Mouse (Mus musculus) A20 (cell line): ENCODE measurements around the gene Tspear.
"Not testable (repeated sequence)": the region's sequence is repeated elsewhere in the genome, so short reads cannot be mapped to it uniquely, and the experiment has no call there.

Source experiments
- DNase-seq: peaks from one replicate; pipeline ENCODE4 v3.0.0-alpha.2; 2011; ENCODE audit warnings: low read depth, low spot score

The Tspear gene

GRCm38 (mm10) chr10:77685895-77686664 lies at the start of gene Tspear:
Gene Tspear (plus strand): TSS chr10:77686569.
- no peak for DNase-seq

DNA sequence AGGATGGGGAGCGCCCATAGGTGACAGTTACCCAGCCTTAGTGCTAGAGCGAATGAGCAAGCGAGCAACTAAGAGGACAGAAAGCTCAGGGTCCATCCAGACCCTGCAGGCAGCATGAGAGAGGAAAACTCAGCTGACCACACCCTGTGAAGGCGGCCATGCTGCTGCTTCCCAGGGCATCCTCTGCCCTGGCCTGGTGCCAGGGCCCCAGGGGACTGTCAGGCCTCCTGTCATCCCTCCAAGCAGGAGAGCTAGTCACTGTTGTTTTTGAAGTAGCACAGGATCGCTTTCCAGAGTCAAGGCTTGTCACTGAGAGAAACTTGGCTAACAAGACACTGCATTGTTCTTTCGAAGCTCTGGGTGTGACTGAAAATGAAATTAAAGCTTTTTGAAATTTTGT lies 47.4 kb upstream of the Tspear start:
- DNase-seq, result no peak

- no peak for DNase-seq
Observed at GRCm38 (mm10) chr10:77643160-77643559, 43.2 kb upstream of the Tspear start.

DNA sequence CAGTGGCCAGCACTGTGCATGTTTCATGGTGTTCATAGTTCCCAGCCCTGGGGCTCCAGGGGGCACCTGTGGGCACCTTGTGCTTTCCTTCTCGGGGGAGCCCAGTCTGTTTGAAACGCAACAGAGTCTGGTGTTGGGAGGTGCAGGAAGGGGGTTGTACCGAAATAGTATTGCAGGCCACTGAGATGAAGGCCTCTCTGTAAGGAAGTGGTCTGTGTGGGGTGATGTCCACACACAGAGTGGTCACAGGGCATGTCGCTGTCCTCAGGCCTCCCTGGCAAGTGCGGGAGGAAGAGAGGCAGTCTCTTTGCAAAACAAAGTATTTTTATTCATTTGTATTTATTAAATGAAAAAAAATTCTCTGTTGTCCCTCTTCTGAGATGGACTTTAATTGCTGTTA lies 40.8 kb upstream of the Tspear start:
- DNase-seq, result no peak

DNA sequence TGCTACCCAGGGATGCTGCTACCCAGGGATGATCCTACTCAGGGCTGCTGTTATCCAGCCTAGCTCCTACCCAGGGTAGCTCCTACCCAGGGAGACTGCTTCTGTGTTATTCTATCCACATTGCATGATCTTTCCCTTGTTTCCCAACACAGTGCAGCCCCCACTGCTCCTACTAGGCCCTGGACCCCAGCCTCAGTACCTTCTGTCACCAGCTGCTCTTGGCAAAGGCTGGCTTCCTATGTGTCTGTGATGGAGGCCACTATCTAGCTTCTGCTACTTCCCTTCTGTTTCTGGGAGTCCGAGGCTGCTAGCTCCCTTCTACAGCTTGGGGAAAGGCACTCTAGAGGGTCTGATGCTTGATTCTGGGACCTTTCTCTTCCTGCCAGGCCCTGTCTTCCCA lies 38.9 kb upstream of the Tspear start:
- DNase-seq, result no peak

DNA sequence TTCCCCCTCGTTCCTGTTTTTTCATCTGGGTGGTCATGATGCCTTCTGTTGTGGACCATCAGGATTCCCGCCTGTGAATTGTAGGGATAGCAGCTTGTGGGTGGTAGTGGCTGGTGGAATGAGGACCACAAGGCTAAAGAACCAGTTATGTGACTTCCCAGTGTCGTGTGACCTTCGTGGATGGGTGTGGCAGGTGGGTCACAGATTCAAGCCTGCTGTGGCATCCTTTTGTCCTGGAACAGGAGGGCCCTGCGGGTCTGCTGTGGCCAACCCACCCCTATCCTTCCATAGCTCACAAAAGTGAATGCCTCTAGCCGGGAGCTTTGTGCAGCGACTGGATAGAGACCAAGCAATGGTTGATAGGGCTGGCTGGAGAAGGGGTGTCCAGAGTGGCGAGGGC lies 38.5 kb upstream of the Tspear start:
- DNase-seq, result no peak

DNA sequence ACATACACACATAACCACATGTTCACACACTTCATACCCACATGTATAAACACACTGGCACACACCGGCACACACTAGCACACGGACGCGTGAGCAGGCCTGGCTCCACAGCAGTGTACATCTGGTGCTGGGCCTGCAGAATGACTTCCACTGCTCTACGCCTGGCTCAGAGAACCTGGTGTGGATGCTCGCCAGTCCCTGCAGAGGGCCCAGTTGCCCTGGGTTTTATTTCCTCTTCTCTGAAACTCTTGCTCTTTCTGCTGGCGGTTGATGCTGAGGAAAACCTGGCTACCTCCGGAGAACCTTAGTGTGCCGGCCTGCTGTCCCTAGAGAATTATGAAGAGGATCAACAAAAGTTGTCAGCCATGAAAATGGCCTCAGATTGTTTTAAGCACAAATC lies 34.3 kb upstream of the Tspear start:
- DNase-seq, result no peak

GRCm38 (mm10) chr10:77658286-77658994 lies 27.9 kb upstream of the Tspear start:
- DNase-seq, result no peak

- no peak for DNase-seq
Observed at GRCm38 (mm10) chr10:77663949-77664665, 22.3 kb upstream of the Tspear start.

DNA sequence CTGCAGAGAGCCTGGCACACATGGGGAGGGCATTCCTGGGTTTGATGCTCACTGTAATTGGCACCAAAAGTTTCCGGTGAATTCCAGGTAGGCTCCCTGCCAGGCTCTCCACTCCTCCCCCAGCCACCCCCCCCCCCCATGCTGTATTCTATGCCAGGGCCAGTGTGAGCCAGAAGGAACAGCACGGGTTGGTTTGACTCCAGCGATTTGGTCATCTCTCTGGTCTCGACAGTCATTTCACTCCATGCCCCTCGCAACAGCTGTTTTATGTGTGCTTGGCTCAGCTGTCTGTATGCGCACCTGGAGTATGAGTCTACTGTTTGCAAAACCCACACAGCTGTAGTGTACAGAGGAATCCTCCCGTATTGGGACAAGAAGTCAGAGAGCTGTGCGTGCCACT lies 20.0 kb upstream of the Tspear start:
- DNase-seq, result no peak

DNA sequence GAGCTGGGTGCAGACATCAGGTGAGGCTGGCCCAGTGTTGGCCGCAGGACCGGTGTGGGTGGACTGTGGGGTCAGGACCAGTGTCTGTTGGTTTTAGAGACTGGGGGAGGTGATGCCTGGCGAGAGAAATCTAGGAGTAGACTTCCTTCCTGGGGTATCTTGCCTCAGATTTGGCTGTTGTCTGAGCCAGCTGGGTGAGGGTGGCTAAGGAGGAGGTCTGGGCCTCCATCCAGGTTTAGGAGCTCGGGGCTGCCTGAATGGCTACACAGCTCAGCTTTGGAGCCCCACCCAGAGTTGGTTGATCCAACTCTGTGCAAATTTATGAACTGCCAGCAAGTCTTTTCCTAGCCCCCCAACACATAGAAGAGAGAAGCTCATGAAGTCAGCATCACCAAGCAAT lies 19.0 kb upstream of the Tspear start:
- no peak for DNase-seq

DNA sequence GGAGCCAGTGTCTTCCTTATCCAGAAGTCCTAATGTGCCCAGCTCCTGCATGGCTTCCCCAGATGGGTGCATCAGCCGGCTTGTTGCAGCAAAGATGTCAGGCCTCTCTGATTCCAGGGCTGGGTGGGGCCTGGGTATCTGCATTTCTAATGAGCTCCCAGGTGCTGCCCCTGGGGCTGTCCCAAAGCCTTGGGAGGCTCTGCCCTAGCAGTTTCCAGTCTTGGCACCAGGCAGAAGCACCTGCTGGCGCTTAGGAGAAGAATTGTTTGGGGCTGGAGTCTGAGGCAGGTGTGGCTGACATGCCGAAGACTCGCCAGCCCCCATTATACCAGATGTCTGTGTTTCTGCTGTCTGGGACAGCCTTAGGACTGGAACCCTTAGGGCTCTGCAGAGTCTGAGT lies 15.7 kb upstream of the Tspear start:
- DNase-seq, result peak; percentile 59

- no peak for DNase-seq
Observed at GRCm38 (mm10) chr10:77671519-77671918, 14.8 kb upstream of the Tspear start.

DNA sequence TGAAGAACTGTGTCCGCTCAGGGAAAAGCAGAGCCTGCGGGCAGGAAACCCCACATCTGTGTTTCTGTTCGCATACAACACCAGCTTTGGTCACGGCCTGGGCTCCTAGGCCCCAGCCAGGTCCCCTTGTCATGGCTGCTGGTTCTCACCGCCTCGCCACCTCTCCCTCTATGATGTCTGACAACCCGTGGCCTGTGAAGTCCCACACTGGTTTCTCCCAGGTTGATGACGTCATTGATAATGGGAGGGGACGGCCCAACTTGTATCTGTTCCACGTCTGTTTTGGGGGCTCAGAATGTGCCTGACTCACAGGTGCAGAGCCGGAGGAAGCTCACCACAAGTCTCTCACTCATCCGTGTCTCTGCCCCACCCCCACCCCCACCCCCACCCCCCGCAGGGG lies 12.6 kb upstream of the Tspear start:
- DNase-seq, result peak; percentile 89

DNA sequence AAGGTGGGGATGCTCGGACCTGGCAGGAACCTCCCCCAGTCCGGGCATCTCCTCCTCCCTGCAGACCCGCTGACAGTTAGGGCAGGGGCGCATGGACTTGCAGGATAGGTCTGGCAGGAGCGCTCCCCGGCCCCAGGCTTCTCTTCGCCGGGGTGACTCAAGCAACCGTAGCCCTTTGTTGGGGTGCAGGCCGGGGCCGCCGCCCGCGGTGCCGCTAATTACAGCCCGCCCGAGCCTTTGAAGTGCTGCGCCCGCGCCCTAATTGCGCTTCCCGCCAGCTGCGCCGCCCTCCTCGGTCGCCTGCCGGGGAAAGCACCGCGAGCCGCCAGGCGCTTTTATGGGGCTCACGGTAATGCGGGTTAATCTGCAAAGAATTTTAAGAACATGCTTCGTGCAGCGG lies 8.8 kb upstream of the Tspear start:
- peak; percentile 80 for DNase-seq

DNA sequence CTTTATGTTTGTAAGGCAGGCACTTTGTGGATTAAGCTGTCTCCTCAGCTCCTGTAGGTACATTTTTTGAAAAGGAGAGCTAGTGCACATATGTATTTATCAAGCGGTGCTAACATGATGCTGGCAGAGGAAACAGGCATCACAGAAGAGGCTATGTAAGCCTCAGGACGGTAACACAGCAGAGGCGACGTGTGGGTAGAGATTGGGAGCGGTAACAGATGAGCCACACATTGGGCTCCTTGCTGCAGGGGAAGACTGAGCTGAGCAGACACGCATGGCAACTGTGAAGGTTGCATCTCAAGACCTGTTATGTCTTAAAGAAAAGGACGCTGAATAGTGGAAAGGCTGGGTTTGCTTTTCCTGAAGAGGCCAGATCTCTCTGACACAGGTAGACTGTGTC lies 3.4 kb upstream of the Tspear start:
- no peak for DNase-seq

DNA sequence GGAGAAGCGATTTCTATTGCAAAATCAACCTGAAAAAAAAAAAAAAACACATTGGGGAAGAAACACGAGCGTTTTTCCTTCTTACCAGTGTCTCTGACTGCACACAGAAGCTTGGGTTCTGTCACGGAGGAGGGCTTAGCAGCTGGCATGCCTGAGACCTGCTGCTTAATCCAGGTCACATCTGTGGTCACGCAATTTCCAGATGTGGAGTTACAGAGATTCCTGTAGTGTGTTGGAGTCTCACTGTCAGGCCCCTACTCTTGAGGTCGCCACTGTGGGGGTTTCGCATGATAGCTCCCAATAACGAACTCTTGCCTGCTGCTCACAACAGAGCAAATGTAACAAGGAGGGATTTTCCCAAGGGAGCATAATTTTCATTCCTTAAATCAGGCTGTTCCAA lies 2.2 kb upstream of the Tspear start:
- DNase-seq, result no peak

DNA sequence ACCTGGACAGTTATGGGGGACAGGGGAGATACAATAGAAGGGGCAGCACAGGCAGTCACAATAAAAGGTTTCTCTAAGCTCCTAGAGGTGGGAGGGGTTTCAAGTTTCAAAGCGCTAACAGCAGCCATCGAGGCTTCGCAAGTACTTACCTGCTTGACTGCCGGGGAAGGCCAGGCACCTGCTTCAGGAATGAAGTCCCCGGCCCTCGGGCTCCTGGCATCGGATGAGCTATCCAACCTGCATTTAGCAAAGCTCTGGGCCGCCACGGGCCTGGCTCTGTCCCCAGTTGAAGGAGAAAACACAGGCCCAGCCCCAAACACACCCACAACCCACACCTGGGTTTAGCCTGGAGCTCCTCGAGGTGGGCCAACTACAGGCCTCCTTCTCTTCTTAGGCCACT lies 652 bp downstream of the Tspear start:
- no peak for DNase-seq

DNA sequence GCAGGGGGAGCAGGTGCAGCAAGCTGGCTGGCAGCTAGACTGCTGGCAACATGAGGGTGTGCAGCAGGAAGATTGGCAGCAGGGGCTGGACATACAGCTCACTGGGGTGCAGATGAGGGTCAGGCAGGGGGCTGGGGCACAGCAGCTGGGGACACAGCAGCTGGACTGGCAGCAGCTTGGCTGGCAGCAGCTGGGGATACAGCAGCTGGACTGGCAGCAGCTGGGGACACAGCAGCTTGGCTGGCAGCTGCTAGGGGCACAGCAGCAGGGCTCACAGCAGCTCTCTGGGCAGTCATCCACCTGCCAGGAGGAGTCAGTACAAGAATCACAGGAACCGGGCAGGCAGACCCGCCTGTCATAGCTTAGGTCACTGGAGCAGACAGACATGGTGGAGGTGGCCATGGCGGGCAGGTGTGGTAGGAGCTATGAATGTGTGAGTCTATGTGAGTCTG lies 4.0 kb downstream of the Tspear start, which contains the start of gene Gm19402:
Gene Gm19402, minus strand, starts transcription at position 402 of the 452 bp plus-strand sequence.
- DNase-seq, result not testable (repeated sequence)

- DNase-seq, result no peak
Observed at GRCm38 (mm10) chr10:77697133-77697532, 10.8 kb downstream of the Tspear start, which contains the start of gene Gm9508. Gene Gm9508 (minus strand): TSS chr10:77697233.

DNA sequence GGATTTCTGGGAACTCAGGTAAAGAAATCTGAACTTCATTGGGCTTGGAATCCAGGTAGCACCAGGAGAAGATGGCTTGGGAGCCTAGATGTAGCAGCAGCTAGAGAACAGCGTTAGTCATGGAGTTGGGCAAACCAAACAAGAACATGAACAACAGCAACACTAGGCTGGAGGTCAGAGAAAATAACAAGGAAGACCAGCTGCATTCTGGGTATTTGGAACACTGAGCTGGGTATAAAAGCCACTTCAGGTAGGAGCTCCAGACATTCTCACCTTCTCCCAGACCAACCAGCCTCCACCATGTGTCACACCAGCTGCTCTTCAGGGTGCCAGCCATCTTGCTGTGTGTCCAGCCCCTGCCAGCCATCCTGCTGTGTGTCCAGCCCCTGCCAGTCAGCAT lies 20.0 kb downstream of the Tspear start, which contains the start of gene Gm10272:
Gene Gm10272, plus strand, starts transcription at position 301 of the 400 bp plus-strand sequence.
- DNase-seq, result no peak

DNA sequence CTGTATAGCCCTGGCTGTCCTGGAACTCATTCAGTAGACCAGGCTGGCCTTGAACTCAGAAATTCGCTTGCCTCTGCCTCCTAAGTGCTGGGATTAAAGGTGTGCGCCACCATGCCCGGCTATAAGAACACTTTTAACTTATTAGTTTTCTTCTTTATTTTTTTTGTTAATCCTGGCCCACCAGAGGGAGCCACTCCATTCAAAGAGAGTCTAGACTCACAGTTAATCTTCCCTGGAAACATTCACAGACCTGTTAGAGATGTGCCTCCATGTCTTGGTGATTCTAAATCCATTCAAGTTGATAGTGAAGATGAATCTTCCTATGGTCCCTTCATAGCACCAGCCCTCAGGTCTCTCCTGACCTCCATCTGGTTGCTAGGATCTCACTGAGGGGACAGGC lies 23.5 kb downstream of the Tspear start:
- no peak for DNase-seq
